Comparison of ENCODE assay signal across 27 mouse cellular contexts in the genomic region with DNA sequence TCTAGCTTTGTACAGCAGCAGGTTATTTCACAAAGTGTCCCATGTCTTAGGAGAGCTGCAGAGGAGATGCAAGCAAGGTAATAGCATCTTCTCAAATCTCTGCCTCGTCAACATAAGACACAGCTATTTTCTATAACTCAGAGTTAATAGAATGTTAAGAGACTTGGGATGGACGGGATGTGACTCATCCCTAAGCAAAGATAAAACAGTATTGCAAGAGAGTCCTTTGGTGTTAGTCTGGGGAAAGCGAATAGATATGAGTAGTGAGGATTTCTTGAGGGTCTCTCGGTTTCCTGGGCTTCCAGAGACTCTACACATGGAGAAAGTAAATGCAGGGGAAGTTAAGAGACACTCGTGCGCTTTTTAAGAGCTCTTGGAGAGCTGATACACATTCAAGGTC. TPM values are rescaled to one million over a fixed set of nuclear protein-coding genes. Genes with fewer than 3 reads are reported as not detected.
DNase-seq lines count a peak whose midpoint lies in the region; ATAC-seq and TF ChIP-seq lines count a peak whose summit lies in the region.
"Had no signal": no experiment of that assay in that cellular context is flagged by ENCODE, and none has a peak within 500 bp of the region (broad histone marks: within the 10 kb centered on the region; RNA-seq: fewer than 3 reads in every experiment).

No protein-coding gene starts in this region.

- peak; percentile 24 for DNase-seq in adrenal gland, adult 2 months
- DNase-seq in adrenal gland, adult 18-20 months (ENCODE audit: low spot score in 2 of 2) = no peak
- no peak for DNase-seq in urinary bladder, postnatal 36 days (ENCODE audit: low spot score in 2 of 2)
- DNase-seq in urinary bladder, postnatal 25 days (ENCODE audit: low spot score) = no peak
- DNase-seq: adrenal gland, adult 8-10 months; adrenal gland, postnatal 14 days; adrenal gland, postnatal 36 days; B cell, adult 2 months; cerebellum, adult 11-12 months; cerebellum, adult 2 months; cerebellum, adult 9-10 months; cerebellum, postnatal 10 days; cerebellum, postnatal 25 days; embryo, embryonic 11 days had no signal

- TF ChIP-seq POLR2A in myocyte (IDR thresholded peaks at IDR 0.05; ENCODE audit: insufficient read length, low read depth) = no peak

- no peaks in the 10 kb centered on the region for H3K36me3 ChIP-seq in intestine, postnatal 0 days (ENCODE audit: control insufficient read depth, insufficient read depth)
- no peaks in the 10 kb centered on the region for H3K36me3 ChIP-seq in intestine, embryonic 15.5 days
- H3K36me3 ChIP-seq in C2C12 (ENCODE audit: control insufficient read depth, insufficient read depth) (no peaks in the 10 kb centered on the region), myocyte (ENCODE audit: control insufficient read depth, insufficient read depth) (no peaks in the 10 kb centered on the region)
- H3K36me3 ChIP-seq: embryonic facial prominence, embryonic 13.5 days; embryonic facial prominence, embryonic 15.5 days; forebrain, embryonic 10.5 days; forebrain, embryonic 12.5 days had no signal

- H3K9me3 ChIP-seq in intestine, postnatal 0 days (ENCODE audit: control insufficient read depth) = no peaks in the 10 kb centered on the region
- H3K9me3 ChIP-seq in intestine, embryonic 15.5 days = no peaks in the 10 kb centered on the region
- H3K9me3 ChIP-seq: embryonic facial prominence, embryonic 13.5 days; embryonic facial prominence, embryonic 15.5 days; forebrain, embryonic 10.5 days; forebrain, embryonic 12.5 days had no signal

- no peaks in the 10 kb centered on the region for H3K79me3 ChIP-seq in C2C12 (ENCODE audit: low read depth)

- no peaks in the 10 kb centered on the region for H3K4me1 ChIP-seq in intestine, postnatal 0 days (replicated peaks; ENCODE audit: control insufficient read depth, insufficient read depth, low read length)
- 0 out of 2 replicates have a peak, but pooled peaks cover 9% of the 10 kb centered on the region for H3K4me1 ChIP-seq in intestine, embryonic 15.5 days (replicated peaks)

- no peak for ATAC-seq in intestine, postnatal 0 days
- ATAC-seq in intestine, embryonic 15.5 days = no peak
- ATAC-seq: activated CD4-positive, CD25-positive, alpha-beta regulatory T cell, adult 4 months; forebrain, embryonic 14.5 days; forebrain, embryonic 16.5 days; Patski had no signal

- TF ChIP-seq CTCF in intestine, postnatal 0 days (IDR thresholded peaks at IDR 0.05; ENCODE audit: low read depth) = no peak
- no peak for TF ChIP-seq CTCF in C2C12 (IDR thresholded peaks at IDR 0.05; ENCODE audit: control insufficient read depth, insufficient read depth, insufficient read length)

- 62% methylated on average over 6 of the region's 6 CpGs for WGBS in intestine, postnatal 0 days
- 74% methylated on average over 6 of the region's 6 CpGs for WGBS in intestine, embryonic 15.5 days

- no peak overlapping the region for H3K27ac ChIP-seq in intestine, postnatal 0 days (ENCODE audit: low read depth, low read length)
- no peak overlapping the region for H3K27ac ChIP-seq in intestine, embryonic 15.5 days
- H3K27ac ChIP-seq: embryonic facial prominence, embryonic 13.5 days; embryonic facial prominence, embryonic 15.5 days; forebrain, embryonic 10.5 days; forebrain, embryonic 12.5 days had no signal

- H3K79me2 ChIP-seq in C2C12 (ENCODE audit: control insufficient read depth, insufficient read depth) (no peaks in the 10 kb centered on the region), myocyte (ENCODE audit: control insufficient read depth, insufficient read depth) (no peaks in the 10 kb centered on the region)

- no peak overlapping the region for H3K4me2 ChIP-seq in intestine, postnatal 0 days (replicated peaks; ENCODE audit: low read depth)
- no peak overlapping the region for H3K4me2 ChIP-seq in intestine, embryonic 15.5 days (replicated peaks)
- H3K4me2 ChIP-seq in myocyte (ENCODE audit: low read depth) = peak overlapping the region; percentile 47
- H3K4me2 ChIP-seq: embryonic facial prominence, embryonic 13.5 days; embryonic facial prominence, embryonic 15.5 days; forebrain, embryonic 12.5 days had no signal

- no peak overlapping the region for H3K4me3 ChIP-seq in intestine, postnatal 0 days (ENCODE audit: low read depth, low read length)
- no peak overlapping the region for H3K4me3 ChIP-seq in intestine, embryonic 15.5 days (replicated peaks)
- H3K4me3 ChIP-seq in C2C12 (ENCODE audit: insufficient read depth, poor library complexity, severe bottlenecking) (no peak overlapping the region), myocyte (no peak overlapping the region)
- H3K4me3 ChIP-seq: embryonic facial prominence, embryonic 13.5 days; embryonic facial prominence, embryonic 15.5 days; erythroblast, embryonic 14.5 days; forebrain, embryonic 10.5 days; forebrain, embryonic 12.5 days had no signal

- H3ac ChIP-seq in C2C12 (ENCODE audit: control insufficient read depth, insufficient read length, low read depth) = no peak overlapping the region
- H3ac ChIP-seq in myocyte (ENCODE audit: control insufficient read depth, insufficient read length) = no peak overlapping the region

- no peaks in the 10 kb centered on the region for H3K27me3 ChIP-seq in intestine, postnatal 0 days (replicated peaks; ENCODE audit: control insufficient read depth, insufficient read depth, low read length)
- H3K27me3 ChIP-seq in intestine, embryonic 15.5 days (replicated peaks) = no peaks in the 10 kb centered on the region
- H3K27me3 ChIP-seq in C2C12 (ENCODE audit: control insufficient read depth, insufficient read depth, insufficient read length) (no peaks in the 10 kb centered on the region), myocyte (ENCODE audit: control insufficient read depth, insufficient read depth, insufficient read length) (no peaks in the 10 kb centered on the region)
- H3K27me3 ChIP-seq: embryonic facial prominence, embryonic 13.5 days; embryonic facial prominence, embryonic 15.5 days; Patski had no signal

- 0 out of 2 replicates have a peak overlapping the region, but pooled peaks have one; percentile 3 for H3K9ac ChIP-seq in intestine, postnatal 0 days (ENCODE audit: low read depth, low read length)
- no peak overlapping the region for H3K9ac ChIP-seq in intestine, embryonic 15.5 days
- H3K9ac ChIP-seq: embryonic facial prominence, embryonic 13.5 days; embryonic facial prominence, embryonic 15.5 days; forebrain, embryonic 12.5 days had no signal

TF ChIP-seq in C2C12, 6 proteins besides CTCF, POLR2A, EP300 and RAD21:
- TF ChIP-seq CEBPB (IDR thresholded peaks at IDR 0.05; ENCODE audit: low read depth) (peak; percentile 60), FOSL1 (IDR thresholded peaks at IDR 0.05; ENCODE audit: insufficient read depth, low read length, poor library complexity, severe bottlenecking) (peak; percentile 35), MYOG (IDR thresholded peaks at IDR 0.05; ENCODE audit: control insufficient read depth, extremely low read depth, insufficient read length) (no peak), MYOD1 (IDR thresholded peaks at IDR 0.05; ENCODE audit: control insufficient read depth, insufficient read length, low read depth) (no peak)

TF ChIP-seq in myocyte, 11 proteins besides CTCF, POLR2A, EP300 and RAD21:
- TF ChIP-seq REST (IDR thresholded peaks at IDR 0.05; ENCODE audit: insufficient read depth, insufficient read length) = no peak
- no peak for TF ChIP-seq USF1 (IDR thresholded peaks at IDR 0.05; ENCODE audit: low read depth)
- TF ChIP-seq CEBPB (IDR thresholded peaks at IDR 0.05; ENCODE audit: insufficient read depth, poor library complexity, severe bottlenecking) = 0 out of 2 replicates have a peak, but pooled peaks have one; percentile 39
TF ChIP-seq in myocyte: peak in this region for 1.

RNA-seq across cellular contexts. Expression of gene Itga6, which starts 21.4 kb away (rescaled TPM):
- 100 to 1,000 TPM; 125 to 177 TPM for total RNA-seq in adrenal gland, adult 2 months (2021)
- polyA plus RNA-seq in adrenal gland, adult 2 months (2012; rRNA removed) = 28.1 and 28.3 TPM in 2 replicates
- total RNA-seq in adrenal gland, adult 18-20 months (2021) = 100 to 1,000 TPM; 104 to 133 TPM
- 32.1 and 36.9 TPM in 2 replicates for polyA plus RNA-seq in intestine, postnatal 0 days (2015; fragmentation: Nextera tagmentation; extraction: Ambion mirVana)
- 47.6 and 48.1 TPM in 2 replicates for polyA plus RNA-seq in intestine, embryonic 15.5 days (2015; fragmentation: Nextera tagmentation; extraction: Ambion mirVana)
- 33.1 TPM for polyA plus RNA-seq in C2C12 (2012; fragmentation: generic; extraction: Trizol)
- polyA plus RNA-seq in myocyte (2012; fragmentation: generic; extraction: Trizol) = 50.4 TPM
